Mouse (Mus musculus) hindbrain, embryonic 14.5 days (tissue): ENCODE measurements around the gene Ina. TPM values are rescaled to one million over a fixed set of nuclear protein-coding genes. Genes with fewer than 3 reads are reported as not detected.

ENCODE experiments used
- ATAC-seq: fragments of 200-750 bp; cut with Nextera tagmentation; 2 replicates; pipeline ENCODE4 v1.8.0; 2017; ENCODE audit warnings: moderate number of reproducible peaks, mild to moderate bottlenecking, moderate TSS enrichment, moderate library complexity; ENCODE audit not compliant: low FRiP score
- DNase-seq: peaks from one replicate; pipeline ENCODE4 v3.0.0-alpha.2; 2015; ENCODE audit warnings: low spot score
- H3K27ac ChIP-seq: fragments of 300-500 bp; sonication (generic); 2 replicates; pipeline ENCODE4 v1.5.1; 2014; ENCODE audit warnings: mild to moderate bottlenecking, moderate library complexity
- H3K27me3 ChIP-seq: fragments of 300-500 bp; sonication (generic); 2 replicates; pipeline ENCODE4 v1.6.1; 2014; ENCODE audit warnings: mild to moderate bottlenecking, low read length, mixed read lengths; ENCODE audit not compliant: control insufficient read depth, insufficient read depth
- H3K36me3 ChIP-seq: fragments of 300-500 bp; sonication (generic); replicated peaks from 2 replicates; pipeline ENCODE4 v1.6.1; 2014; ENCODE audit not compliant: control insufficient read depth, insufficient read depth
- H3K4me1 ChIP-seq: fragments of 300-500 bp; sonication (generic); replicated peaks from 2 replicates; pipeline ENCODE4 v1.6.1; 2014; ENCODE audit warnings: antibody characterized with exemption, low read length, mixed read lengths; ENCODE audit not compliant: control insufficient read depth, insufficient read depth
- H3K4me2 ChIP-seq: fragments of 300-500 bp; sonication (generic); replicated peaks from 2 replicates; pipeline ENCODE4 v1.6.1; 2014; ENCODE audit warnings: mild to moderate bottlenecking, moderate library complexity
- H3K4me3 ChIP-seq: fragments of 300-500 bp; sonication (generic); replicated peaks from 2 replicates; pipeline ENCODE4 v1.5.1; 2014; ENCODE audit warnings: mild to moderate bottlenecking, low read length
- H3K9ac ChIP-seq: fragments of 300-500 bp; sonication (generic); 2 replicates; pipeline ENCODE4 v1.6.1; 2014
- H3K9me3 ChIP-seq: fragments of 300-500 bp; sonication (generic); 2 replicates; pipeline ENCODE4 v1.6.1; 2016; ENCODE audit warnings: low read length; ENCODE audit not compliant: control insufficient read depth
- WGBS: fragments of 180-500 bp; shearing (Covaris S2); extraction: QIAGEN DNeasy Blood & Tissue Kit; methylation state at CpG from one replicate; pipeline ENCODE4 v1.1.7; 2014; 5-methylcytosine and 5-hydroxymethylcytosine counted together
- polyA plus RNA-seq: library from polyadenylated mRNA; unstranded; fragments of >200 nt; fragmentation: Nextera tagmentation; extraction: Ambion mirVana; gene quantifications from 2 replicates; pipeline ENCODE4 v1.2.1, GENCODE M21; 2014

The Ina gene
- polyA plus RNA-seq, 1 experiment from 2014 or later = 616 TPM

DNA sequence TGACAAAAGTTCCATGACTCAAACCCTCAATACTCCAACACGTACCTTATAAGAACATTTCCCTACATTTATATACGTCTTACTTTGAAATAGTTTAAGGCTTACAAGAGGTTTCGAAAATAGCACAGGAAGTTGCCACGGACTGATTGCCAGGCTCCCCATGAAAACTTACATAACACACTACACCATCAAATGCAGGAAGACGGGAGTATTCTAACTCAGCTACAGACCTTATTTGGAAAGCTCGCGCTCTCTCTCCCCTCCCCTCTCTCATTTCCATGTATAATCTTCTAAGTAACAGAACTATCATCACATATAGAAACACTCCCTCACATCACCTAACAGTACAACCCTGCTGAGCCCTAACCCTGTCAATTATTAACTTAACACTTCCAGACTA, 5.1 kb upstream of the Ina start:
- WGBS = 92% methylated on average over 7 of the region's 7 CpGs
- H3K9ac ChIP-seq = no peak overlapping the region
- H3K9me3 ChIP-seq = no peaks in the 10 kb centered on the region
- no peak for ATAC-seq
- no peaks in the 10 kb centered on the region for H3K4me1 ChIP-seq
- H3K4me2 ChIP-seq = no peak overlapping the region
- H3K36me3 ChIP-seq = no peaks in the 10 kb centered on the region
- H3K4me3 ChIP-seq = no peak overlapping the region
- H3K27me3 ChIP-seq = no peaks in the 10 kb centered on the region
- DNase-seq = no peak
- H3K27ac ChIP-seq = no peak overlapping the region

DNA sequence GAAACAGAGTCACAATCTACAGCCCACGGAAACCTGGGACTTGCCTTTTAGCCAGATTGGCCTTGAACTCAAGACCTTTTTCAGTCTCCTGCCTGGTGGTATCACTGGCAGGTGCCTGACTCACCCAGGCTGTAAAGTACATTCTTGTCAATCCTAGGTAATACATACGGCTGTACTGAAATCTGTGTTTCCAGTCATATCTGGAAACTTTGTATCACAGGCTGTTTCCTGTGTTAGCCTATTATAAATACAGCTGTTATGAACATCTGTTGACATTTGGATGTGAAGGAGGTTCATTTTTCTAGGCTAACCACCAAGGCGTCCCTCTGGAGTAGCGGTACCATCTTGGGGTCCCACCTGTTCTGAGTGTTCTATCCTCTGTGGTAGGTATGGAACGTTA, 4.6 kb upstream of the Ina start:
- no peaks in the 10 kb centered on the region; the same call in 1 of the 2 replicates for H3K27me3 ChIP-seq
- H3K4me1 ChIP-seq = no peaks in the 10 kb centered on the region
- 93% methylated on average over 5 of the region's 5 CpGs for WGBS
- no peaks in the 10 kb centered on the region for H3K36me3 ChIP-seq
- no peaks in the 10 kb centered on the region for H3K9me3 ChIP-seq
- DNase-seq (no peak), ATAC-seq (no peak)
- H3K4me3 ChIP-seq = no peak overlapping the region
- no peak overlapping the region for H3K9ac ChIP-seq
- H3K27ac ChIP-seq = no peak overlapping the region
- no peak overlapping the region for H3K4me2 ChIP-seq

DNA sequence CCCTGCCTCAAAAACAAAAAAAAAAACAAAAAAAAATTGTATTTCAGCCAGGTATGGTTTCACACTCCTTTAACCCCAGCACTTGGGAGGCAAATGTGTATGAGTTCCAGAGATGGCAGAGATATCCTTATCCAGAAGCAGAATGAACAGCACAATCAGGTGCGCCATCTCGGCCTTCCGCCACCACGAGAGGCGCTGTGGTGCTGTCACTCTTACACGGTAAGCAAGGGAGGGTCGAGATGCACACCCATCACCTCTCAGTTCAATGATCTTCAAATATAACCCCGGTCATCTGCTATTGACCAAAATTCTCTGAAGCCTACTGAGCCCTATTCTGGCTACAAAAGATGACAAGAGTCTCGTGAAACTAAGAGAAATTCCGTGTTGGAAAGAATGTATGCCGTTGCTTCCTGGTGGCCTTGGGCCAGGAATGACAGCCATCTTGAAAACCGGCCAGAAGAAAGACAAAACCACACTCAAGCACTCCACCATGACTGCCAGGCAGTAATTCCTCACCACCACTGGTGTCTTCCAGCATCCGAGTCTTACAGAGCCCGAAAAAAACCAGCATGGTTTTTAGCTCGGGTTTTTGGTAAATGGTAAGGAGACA, 1.9 kb upstream of the Ina start:
- peak overlapping the region; percentile 89; the same call in 1 of the 2 replicates for H3K4me3 ChIP-seq
- H3K4me2 ChIP-seq = peak overlapping the region; percentile 83; the same call in 1 of the 2 replicates
- ATAC-seq = no peak
- no peaks in the 10 kb centered on the region for H3K4me1 ChIP-seq
- H3K27ac ChIP-seq = no peak overlapping the region
- no peaks in the 10 kb centered on the region for H3K9me3 ChIP-seq
- no peak overlapping the region for H3K9ac ChIP-seq
- no peaks in the 10 kb centered on the region for H3K36me3 ChIP-seq
- 90% methylated on average over 15 of the region's 15 CpGs for WGBS
- no peak for DNase-seq
- H3K27me3 ChIP-seq = peaks cover 10% of the 10 kb centered on the region

DNA sequence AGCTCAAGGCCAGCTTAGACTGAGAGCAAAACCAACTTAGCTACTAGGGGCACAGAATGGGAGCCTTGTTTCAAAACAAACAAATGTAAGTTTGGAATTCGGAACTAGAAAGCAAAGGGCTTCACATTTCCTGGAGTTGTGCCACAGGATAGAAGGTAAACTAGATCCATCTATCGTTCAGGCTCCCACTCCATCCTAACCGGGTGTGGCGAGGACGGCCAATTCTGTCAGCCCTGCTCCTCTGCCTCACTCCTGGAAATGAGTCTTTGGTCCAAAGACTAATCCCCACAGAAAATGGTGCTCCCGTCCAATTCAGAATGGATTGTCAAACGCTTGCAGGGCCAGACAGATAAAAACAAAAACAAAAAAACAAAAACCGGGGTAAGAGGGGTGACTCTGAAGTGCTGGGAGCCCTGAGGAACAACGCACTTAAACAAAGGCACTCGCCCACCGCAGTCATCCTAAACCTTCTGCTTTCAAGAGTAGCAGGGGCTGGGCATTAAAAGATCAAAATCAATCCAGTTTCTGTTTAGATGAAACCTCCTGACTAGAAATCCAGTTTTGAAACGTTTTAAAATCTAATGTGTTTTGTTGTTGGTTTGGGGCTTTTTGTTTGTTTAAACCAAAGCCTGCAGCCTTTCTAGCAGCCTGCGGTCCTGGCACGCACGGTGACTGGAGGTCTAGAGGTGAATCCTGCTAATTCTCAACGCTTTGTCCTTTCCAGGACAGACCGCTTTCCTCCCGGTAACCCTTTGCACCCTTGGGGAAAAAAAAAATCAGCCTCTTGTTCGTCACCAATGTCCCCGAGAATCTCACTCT, 949 bp upstream of the Ina start:
- H3K9me3 ChIP-seq = no peaks in the 10 kb centered on the region
- ATAC-seq (no peak), DNase-seq (peak; percentile 57)
- peak overlapping the region; percentile 83 for H3K4me2 ChIP-seq
- H3K4me1 ChIP-seq = no peaks in the 10 kb centered on the region
- peak overlapping the region; percentile 92 for H3K9ac ChIP-seq
- no peaks in the 10 kb centered on the region for H3K36me3 ChIP-seq
- peak overlapping the region; percentile 97 for H3K27ac ChIP-seq
- peaks cover 10% of the 10 kb centered on the region for H3K27me3 ChIP-seq
- peak overlapping the region; percentile 89 for H3K4me3 ChIP-seq
- WGBS = 9% methylated on average over 20 of the region's 20 CpGs

DNA sequence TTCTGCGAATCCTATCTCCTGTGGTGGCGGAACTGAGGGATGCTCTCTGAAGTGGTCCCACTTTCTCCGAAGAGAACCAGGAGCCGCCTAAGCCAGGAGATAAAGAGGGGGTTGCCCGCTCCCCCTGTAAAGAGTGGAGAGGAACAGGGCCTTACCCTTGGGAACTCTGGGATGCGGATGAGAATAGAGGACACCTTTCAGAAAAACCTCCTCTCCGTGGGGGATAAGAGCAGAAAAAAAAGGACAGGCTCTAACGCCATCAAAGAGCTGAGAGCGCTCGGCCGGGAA, 395 bp upstream of the Ina start:
- Histone ChIP-seq H3K4me3 (peak overlapping the region; percentile 89), H3K9ac (peak overlapping the region; percentile 92), H3K4me1 (no peaks in the 10 kb centered on the region), H3K27ac (peak overlapping the region; percentile 97), H3K4me2 (peak overlapping the region; percentile 83), H3K36me3 (no peaks in the 10 kb centered on the region; the same call in 1 of the 2 replicates), H3K9me3 (no peaks in the 10 kb centered on the region), H3K27me3 (peaks cover 10% of the 10 kb centered on the region)
- ATAC-seq (peak; percentile 41), DNase-seq (no peak)
- WGBS = 1% methylated on average over 11 of the region's 11 CpGs

DNA sequence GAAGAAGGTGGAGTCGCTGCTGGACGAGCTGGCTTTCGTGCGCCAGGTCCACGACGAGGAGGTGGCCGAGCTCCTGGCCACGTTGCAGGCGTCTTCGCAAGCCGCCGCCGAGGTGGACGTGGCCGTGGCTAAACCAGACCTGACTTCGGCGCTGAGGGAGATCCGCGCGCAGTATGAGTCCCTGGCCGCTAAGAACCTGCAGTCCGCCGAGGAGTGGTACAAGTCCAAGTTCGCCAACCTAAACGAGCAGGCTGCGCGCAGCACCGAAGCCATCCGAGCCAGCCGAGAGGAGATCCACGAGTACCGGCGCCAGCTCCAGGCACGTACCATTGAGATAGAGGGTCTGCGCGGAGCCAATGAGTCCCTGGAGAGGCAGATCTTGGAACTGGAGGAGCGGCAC, 898 bp downstream of the Ina start:
- Histone ChIP-seq H3K9me3 (no peaks in the 10 kb centered on the region), H3K9ac (peak overlapping the region; percentile 92), H3K27me3 (peaks cover 10% of the 10 kb centered on the region), H3K4me1 (peaks cover 7% of the 10 kb centered on the region), H3K4me3 (peak overlapping the region; percentile 89), H3K4me2 (peak overlapping the region; percentile 83), H3K36me3 (peaks cover 7% of the 10 kb centered on the region), H3K27ac (peak overlapping the region; percentile 97)
- DNase-seq (no peak), ATAC-seq (no peak)
- WGBS = under 1% methylated on average over 37 of the region's 37 CpGs

DNA sequence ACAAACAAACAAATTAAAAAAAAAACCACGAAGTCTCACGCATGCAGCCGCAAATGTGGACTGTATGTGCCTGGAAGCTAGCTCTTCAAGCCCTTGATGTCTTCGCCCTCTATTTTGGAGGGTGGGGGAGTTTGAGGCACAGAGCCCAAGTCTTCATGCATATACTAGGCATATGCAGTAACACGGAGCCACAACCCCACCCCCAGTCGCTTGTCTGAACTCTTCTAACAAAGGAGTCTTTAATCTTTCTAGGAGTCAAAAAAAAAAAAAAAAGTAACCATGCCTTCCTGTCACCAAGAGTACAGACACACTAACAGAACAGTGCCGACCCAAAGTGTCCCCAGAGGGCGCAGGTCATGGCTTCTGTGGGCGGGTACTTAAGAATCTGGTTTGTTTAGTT, 1.5 kb downstream of the Ina start:
- H3K27ac ChIP-seq = peak overlapping the region; percentile 97
- ATAC-seq (no peak), DNase-seq (peak; percentile 44)
- WGBS = 3% methylated on average over 9 of the region's 9 CpGs
- H3K4me3 ChIP-seq = peak overlapping the region; percentile 89
- peak overlapping the region; percentile 83 for H3K4me2 ChIP-seq
- H3K36me3 ChIP-seq = peaks cover 12% of the 10 kb centered on the region
- peaks cover 13% of the 10 kb centered on the region for H3K4me1 ChIP-seq
- H3K9me3 ChIP-seq = no peaks in the 10 kb centered on the region
- H3K27me3 ChIP-seq = peaks cover 10% of the 10 kb centered on the region
- peak overlapping the region; percentile 92 for H3K9ac ChIP-seq

DNA sequence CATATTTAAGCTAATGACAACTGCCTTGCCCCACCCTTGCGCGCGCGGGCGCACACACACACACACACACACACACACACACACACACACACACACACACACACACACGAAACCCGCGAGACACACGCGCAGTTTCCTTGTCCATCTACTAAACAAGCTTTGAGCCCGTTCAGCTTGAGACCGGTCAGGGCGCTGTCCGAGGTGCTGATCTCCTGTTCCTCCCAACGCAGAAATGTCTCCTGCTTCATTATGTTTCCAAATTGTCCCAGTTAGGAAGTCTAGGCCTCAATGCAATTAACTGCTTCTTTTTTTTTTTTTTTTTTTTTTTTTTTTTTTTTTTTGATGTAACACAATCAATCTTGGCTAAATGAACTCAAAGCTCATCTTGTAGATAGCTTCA, 2.0 kb downstream of the Ina start:
- H3K9ac ChIP-seq = peak overlapping the region; percentile 92
- peak overlapping the region; percentile 97 for H3K27ac ChIP-seq
- ATAC-seq (no peak), DNase-seq (peak; percentile 79)
- under 1% methylated on average over 15 of the region's 15 CpGs for WGBS
- H3K4me3 ChIP-seq = peak overlapping the region; percentile 89
- peaks cover 17% of the 10 kb centered on the region for H3K36me3 ChIP-seq
- H3K4me2 ChIP-seq = peak overlapping the region; percentile 83
- peaks cover 14% of the 10 kb centered on the region for H3K4me1 ChIP-seq
- H3K27me3 ChIP-seq = peaks cover 10% of the 10 kb centered on the region
- no peaks in the 10 kb centered on the region for H3K9me3 ChIP-seq

DNA sequence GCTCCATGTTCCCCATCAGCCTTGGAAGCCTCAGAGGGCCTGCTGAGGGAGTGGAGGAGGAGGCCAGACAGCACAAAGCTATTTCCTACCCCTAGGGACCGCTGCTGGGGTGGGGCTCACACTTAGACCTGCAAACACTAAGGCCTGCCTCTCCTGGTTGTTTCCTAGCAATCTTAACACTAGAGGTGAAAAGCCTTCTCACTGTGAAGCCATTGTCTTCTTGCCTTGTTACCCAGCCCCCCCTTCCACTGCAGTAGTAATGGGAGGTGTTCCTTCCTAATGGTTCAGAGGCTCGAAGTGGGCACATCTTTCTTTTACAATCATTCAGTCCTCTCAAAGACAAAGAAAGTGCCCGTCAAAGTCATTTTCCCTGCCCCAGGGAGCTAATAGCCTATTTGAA, 3.3 kb downstream of the Ina start:
- peak; percentile 47 for DNase-seq
- WGBS = 4% methylated on average over 3 of the region's 3 CpGs
- ATAC-seq = no peak

More for the DNA sequence above, 3.3 kb downstream of the Ina start:
- Histone ChIP-seq H3K9ac (peak overlapping the region; percentile 92), H3K27ac (peak overlapping the region; percentile 97), H3K4me2 (peak overlapping the region; percentile 83), H3K27me3 (peaks cover 10% of the 10 kb centered on the region), H3K4me1 (peaks cover 14% of the 10 kb centered on the region), H3K9me3 (no peaks in the 10 kb centered on the region), H3K36me3 (peaks cover 31% of the 10 kb centered on the region), H3K4me3 (peak overlapping the region; percentile 89)
